8 mouse cellular contexts compared by ENCODE assay signal in genomic region chr12:80789849-80790694, GRCm38 (mm10). TPM values are rescaled to one million over a fixed set of nuclear protein-coding genes. Genes with fewer than 3 reads are reported as not detected.
DNase-seq lines count a peak whose midpoint lies in the region; ATAC-seq and TF ChIP-seq lines count a peak whose summit lies in the region.

Susd6 (plus strand) TSS chr12:80790510.

- H3K4me1 ChIP-seq in bone marrow, adult 2 months (ENCODE audit: control insufficient read depth, insufficient read depth, low read length), result peaks cover 1% of the 10 kb centered on the region
- H3K4me1 ChIP-seq in embryonic facial prominence, embryonic 15.5 days, result peaks cover 15% of the 10 kb centered on the region
- H3K4me1 ChIP-seq in kidney, embryonic 14.5 days (ENCODE audit: control insufficient read depth, insufficient read depth, low read length), result peaks cover 12% of the 10 kb centered on the region; the same call in 1 of the 2 replicates
- peaks cover 21% of the 10 kb centered on the region for H3K4me1 ChIP-seq in limb, embryonic 15.5 days

- peak; percentile 99 for ATAC-seq in embryonic facial prominence, embryonic 15.5 days (ENCODE audit: insufficient number of reproducible peaks, low FRiP score, low TSS enrichment, low read depth)
- ATAC-seq in kidney, embryonic 14.5 days (ENCODE audit: low FRiP score, low TSS enrichment), result peak; percentile 99
- ATAC-seq in limb, embryonic 15.5 days (ENCODE audit: insufficient number of reproducible peaks, low FRiP score, low TSS enrichment, low read depth), result peak; percentile 98

- no peaks in the 10 kb centered on the region for H3K27me3 ChIP-seq in embryonic facial prominence, embryonic 15.5 days
- no peaks in the 10 kb centered on the region for H3K27me3 ChIP-seq in kidney, embryonic 14.5 days (ENCODE audit: control insufficient read depth, insufficient read depth, low read length)
- H3K27me3 ChIP-seq in limb, embryonic 15.5 days, result no peaks in the 10 kb centered on the region

- H3K27ac ChIP-seq in bone marrow, adult 2 months (ENCODE audit: control insufficient read depth, insufficient read depth, low read depth, low read length, poor library complexity), result peak within 1 kb of the TSS; percentile 100
- peak within 1 kb of the TSS; percentile 98 for H3K27ac ChIP-seq in embryonic facial prominence, embryonic 15.5 days (replicated peaks)
- peak within 1 kb of the TSS; percentile 83 for H3K27ac ChIP-seq in kidney, embryonic 14.5 days (ENCODE audit: low read depth, low read length)
- peak within 1 kb of the TSS; percentile 98 for H3K27ac ChIP-seq in limb, embryonic 15.5 days

- peak within 1 kb of the TSS; percentile 96 for H3K4me3 ChIP-seq in bone marrow, adult 2 months (replicated peaks; ENCODE audit: control insufficient read depth, low read depth, low read length)
- peak within 1 kb of the TSS; percentile 97 for H3K4me3 ChIP-seq in embryonic facial prominence, embryonic 15.5 days (replicated peaks)
- peak within 1 kb of the TSS; percentile 92 for H3K4me3 ChIP-seq in kidney, embryonic 14.5 days (ENCODE audit: low read length)
- peak within 1 kb of the TSS; percentile 96 for H3K4me3 ChIP-seq in limb, embryonic 15.5 days

- peak; percentile 99 for TF ChIP-seq POLR2A in bone marrow, adult 2 months (IDR thresholded peaks at IDR 0.05; ENCODE audit: borderline replicate concordance, control insufficient read depth, low read depth, low read length)

- 7% methylated on average over 56 of the region's 56 CpGs for WGBS in bone marrow, adult 2 months
- 2% methylated on average over 56 of the region's 56 CpGs for WGBS in embryonic facial prominence, embryonic 15.5 days
- 2% methylated on average over 55 of the region's 56 CpGs for WGBS in kidney, embryonic 14.5 days
- WGBS in limb, embryonic 15.5 days, result 2% methylated on average over 55 of the region's 56 CpGs

- H3K36me3 ChIP-seq in embryonic facial prominence, embryonic 15.5 days, result no peaks in the 10 kb centered on the region
- no peaks in the 10 kb centered on the region for H3K36me3 ChIP-seq in kidney, embryonic 14.5 days (ENCODE audit: control insufficient read depth, insufficient read depth, low read length)
- H3K36me3 ChIP-seq in limb, embryonic 15.5 days, result no peaks in the 10 kb centered on the region

- peak within 1 kb of the TSS; percentile 88 for H3K9ac ChIP-seq in embryonic facial prominence, embryonic 15.5 days
- H3K9ac ChIP-seq in kidney, embryonic 14.5 days (ENCODE audit: low read depth, low read length), result peak within 1 kb of the TSS; percentile 89
- peak within 1 kb of the TSS; percentile 87 for H3K9ac ChIP-seq in limb, embryonic 15.5 days

- peak; percentile 96 for DNase-seq in 416B (ENCODE audit: low read depth)
- peak; percentile 98 for DNase-seq in heart, adult 9 months (ENCODE audit: low spot score in 2 of 2)
- peak; percentile 96 to 99 for DNase-seq in monocyte, adult 2 months (ENCODE audit: low read depth in 1 of 2, low spot score in 2 of 2)
- peak; percentile 98 to 99 for DNase-seq in spleen, postnatal 36 days (ENCODE audit: low spot score in 2 of 2)

- H3K4me2 ChIP-seq in embryonic facial prominence, embryonic 15.5 days (replicated peaks), result peak within 1 kb of the TSS; percentile 69
- H3K4me2 ChIP-seq in kidney, embryonic 14.5 days (replicated peaks; ENCODE audit: low read depth, low read length), result peak within 1 kb of the TSS; percentile 72
- peak within 1 kb of the TSS; percentile 56 for H3K4me2 ChIP-seq in limb, embryonic 15.5 days

- TF ChIP-seq CTCF in bone marrow, adult 2 months (IDR thresholded peaks at IDR 0.05; ENCODE audit: control insufficient read depth, insufficient read depth, low read length), result peak; percentile 31; the same call in 1 of the 2 replicates

- no peaks in the 10 kb centered on the region for H3K9me3 ChIP-seq in embryonic facial prominence, embryonic 15.5 days (replicated peaks)
- no peaks in the 10 kb centered on the region for H3K9me3 ChIP-seq in kidney, embryonic 14.5 days (ENCODE audit: control insufficient read depth, low read length)
- H3K9me3 ChIP-seq in limb, embryonic 15.5 days, result no peaks in the 10 kb centered on the region

RNA-seq across cellular contexts. Expression of gene Susd6, which starts in this region (rescaled TPM):
- 10.0 and 17.3 TPM in 2 replicates for polyA plus RNA-seq in bone marrow, adult 2 months (2011; ENCODE audit: insufficient read depth, insufficient read length, low replicate concordance, missing spikeins)
- 18.5 and 18.6 TPM in 2 replicates for polyA plus RNA-seq in embryonic facial prominence, embryonic 15.5 days (2015; fragmentation: Nextera tagmentation; extraction: Ambion mirVana)
- 7.5 and 15.6 TPM in 2 replicates for polyA plus RNA-seq in kidney, embryonic 14.5 days (2014; fragmentation: Nextera tagmentation; extraction: Ambion mirVana)
- polyA plus RNA-seq in limb, embryonic 15.5 days (2015; fragmentation: Nextera tagmentation; extraction: Ambion mirVana), result 18.4 and 19.7 TPM in 2 replicates

Comparison
In these comparisons a context has a peak if more than half of its experiments do, and no peak if none do; other contexts are left out.
1. Peak in every context shown above with its lines: DNase-seq, ATAC-seq, H3K4me3 ChIP-seq and H3K27ac ChIP-seq.